Mouse (Mus musculus) C3H10T1/2 (cell line): ENCODE measurements around the gene Fbxw22. TPM values are rescaled to one million over a fixed set of nuclear protein-coding genes. Genes with fewer than 3 reads are reported as not detected.

Experiments used
- polyA plus RNA-seq, 2 experiments: library from polyadenylated mRNA; unstranded; fragments of >200 nt; fragmentation: generic; extraction: Trizol; gene quantifications; one replicate each; pipeline ENCODE4 v1.2.1; 2012; ENCODE audit warnings: missing spikeins in 2 of 2

Fbxw22 gene
- polyA plus RNA-seq = not detected

GRCm38 (mm10) chr9:109404196-109404595 lies at the start of gene Fbxw22:
Gene Fbxw22, minus strand, starts transcription at chr9:109404296.

GRCm38 (mm10) chr9:109449040-109449439 lies 44.9 kb upstream of the Fbxw22 start, which contains the start of gene Fbxw16:
Gene Fbxw16, minus strand, starts transcription at chr9:109449140.

GRCm38 (mm10) chr9:109339559-109339958 lies 64.5 kb downstream of the Fbxw22 start, which contains the start of gene Fbxw28:
Gene Fbxw28, minus strand, starts transcription at chr9:109339659.

Other genes with a start within 250 kb of the Fbxw22 start
- gene Fbxw21, start 242.3 kb downstream of the Fbxw22 start, polyA plus RNA-seq = not detected
- not detected for gene Fbxw13, start 208.3 kb downstream of the Fbxw22 start, polyA plus RNA-seq
- not detected for gene Fbxw20, start 169.5 kb downstream of the Fbxw22 start, polyA plus RNA-seq
- gene Fbxw14, start 116.6 kb downstream of the Fbxw22 start, polyA plus RNA-seq = not detected
- gene Fbxw28, start 64.6 kb downstream of the Fbxw22 start, polyA plus RNA-seq = not detected
- not detected for gene Fbxw16, start 44.8 kb upstream of the Fbxw22 start, polyA plus RNA-seq
- gene Fbxw19, start 91.6 kb upstream of the Fbxw22 start, polyA plus RNA-seq = not detected
- gene Fbxw15, start 164.0 kb upstream of the Fbxw22 start, polyA plus RNA-seq = not detected
- gene Fbxw24, start 221.8 kb upstream of the Fbxw22 start, polyA plus RNA-seq = not detected